Mouse (Mus musculus): ENCODE measurements around the gene Plekho2. TPM values are rescaled to one million over a fixed set of nuclear protein-coding genes. Genes with fewer than 3 reads are reported as not detected.

The Plekho2 gene
- polyA plus RNA-seq, 1 experiment from 2014 or later = 6.7 TPM

GRCm38 (mm10) chr9:65587573-65588358 is 7.9 kb upstream of the Plekho2 start:
- 0 out of 2 replicates have a peak, but pooled peaks have one; percentile 7 for ATAC-seq
- Histone ChIP-seq H3K4me3 (ENCODE audit: low read depth, low read length) (peak overlapping the region; percentile 54), H3K36me3 (ENCODE audit: control insufficient read depth, insufficient read depth) (peaks cover 4% of the 10 kb centered on the region; the same call in 1 of the 2 replicates), H3K9me3 (ENCODE audit: control insufficient read depth) (no peaks in the 10 kb centered on the region), H3K27me3 (replicated peaks; ENCODE audit: control insufficient read depth, insufficient read depth, low read length) (no peaks in the 10 kb centered on the region), H3K4me2 (replicated peaks; ENCODE audit: low read depth) (peak overlapping the region; percentile 99), H3K9ac (ENCODE audit: low read depth, low read length) (peak overlapping the region; percentile 49), H3K4me1 (replicated peaks; ENCODE audit: control insufficient read depth, insufficient read depth, low read length) (no peaks in the 10 kb centered on the region), H3K27ac (ENCODE audit: low read depth, low read length) (no peak overlapping the region)
- WGBS = under 1% methylated on average over 63 of the region's 64 CpGs
- TF ChIP-seq CTCF (IDR thresholded peaks at IDR 0.05; ENCODE audit: low read depth) = no peak

- peaks cover 4% of the 10 kb centered on the region; the same call in 1 of the 2 replicates for H3K36me3 ChIP-seq (ENCODE audit: control insufficient read depth, insufficient read depth)
- TF ChIP-seq CTCF (IDR thresholded peaks at IDR 0.05; ENCODE audit: low read depth) = no peak
Measured at GRCm38 (mm10) chr9:65587270-65587572, 7.4 kb upstream of the Plekho2 start.

GRCm38 (mm10) chr9:65586406-65587269 is 6.8 kb upstream of the Plekho2 start, which contains the start of gene Pif1:
Gene Pif1 (plus strand): TSS chr9:65587160.
- no peaks in the 10 kb centered on the region for H3K27me3 ChIP-seq (replicated peaks; ENCODE audit: control insufficient read depth, insufficient read depth, low read length)
- H3K27ac ChIP-seq (ENCODE audit: low read depth, low read length) = no peak within 1 kb of the TSS
- ATAC-seq = peak; percentile 75
- H3K9me3 ChIP-seq (ENCODE audit: control insufficient read depth) = no peaks in the 10 kb centered on the region
- H3K4me2 ChIP-seq (replicated peaks; ENCODE audit: low read depth) = peak within 1 kb of the TSS; percentile 99
- H3K4me1 ChIP-seq (replicated peaks; ENCODE audit: control insufficient read depth, insufficient read depth, low read length) = no peaks in the 10 kb centered on the region
- H3K4me3 ChIP-seq (ENCODE audit: low read depth, low read length) = peak within 1 kb of the TSS; percentile 54
- H3K9ac ChIP-seq (ENCODE audit: low read depth, low read length) = peak within 1 kb of the TSS; percentile 49
- TF ChIP-seq CTCF (IDR thresholded peaks at IDR 0.05; ENCODE audit: low read depth) = no peak
- H3K36me3 ChIP-seq (ENCODE audit: control insufficient read depth, insufficient read depth) = peaks cover 4% of the 10 kb centered on the region; the same call in 1 of the 2 replicates
- 9% methylated on average over 28 of the region's 28 CpGs for WGBS

More at GRCm38 (mm10) chr9:65587270-65587572, 7.4 kb upstream of the Plekho2 start:
- Histone ChIP-seq H3K27me3 (replicated peaks; ENCODE audit: control insufficient read depth, insufficient read depth, low read length) (no peaks in the 10 kb centered on the region), H3K4me1 (replicated peaks; ENCODE audit: control insufficient read depth, insufficient read depth, low read length) (no peaks in the 10 kb centered on the region), H3K9ac (ENCODE audit: low read depth, low read length) (no peak overlapping the region), H3K9me3 (ENCODE audit: control insufficient read depth) (no peaks in the 10 kb centered on the region), H3K27ac (ENCODE audit: low read depth, low read length) (no peak overlapping the region), H3K4me2 (replicated peaks; ENCODE audit: low read depth) (peak overlapping the region; percentile 99), H3K4me3 (ENCODE audit: low read depth, low read length) (peak overlapping the region; percentile 54)
- ATAC-seq = no peak
- 0% methylated on average over 6 of the region's 6 CpGs for WGBS

GRCm38 (mm10) chr9:65583045-65583444 is 3.2 kb upstream of the Plekho2 start:
- peak; percentile 59 for ATAC-seq
- no peak for TF ChIP-seq CTCF (IDR thresholded peaks at IDR 0.05; ENCODE audit: low read depth)
- 13% methylated on average over 8 of the region's 8 CpGs for WGBS
- H3K4me2 ChIP-seq (replicated peaks; ENCODE audit: low read depth) = no peak overlapping the region
- no peak overlapping the region for H3K9ac ChIP-seq (ENCODE audit: low read depth, low read length)
- H3K27me3 ChIP-seq (replicated peaks; ENCODE audit: control insufficient read depth, insufficient read depth, low read length) = no peaks in the 10 kb centered on the region
- no peak overlapping the region for H3K27ac ChIP-seq (ENCODE audit: low read depth, low read length)
- no peaks in the 10 kb centered on the region for H3K9me3 ChIP-seq (ENCODE audit: control insufficient read depth)
- no peak overlapping the region for H3K4me3 ChIP-seq (ENCODE audit: low read depth, low read length)
- peaks cover 3% of the 10 kb centered on the region; the same call in 1 of the 2 replicates for H3K4me1 ChIP-seq (replicated peaks; ENCODE audit: control insufficient read depth, insufficient read depth, low read length)
- no peaks in the 10 kb centered on the region for H3K36me3 ChIP-seq (ENCODE audit: control insufficient read depth, insufficient read depth)

GRCm38 (mm10) chr9:65580401-65581256 is 789 bp upstream of the Plekho2 start:
- TF ChIP-seq CTCF (IDR thresholded peaks at IDR 0.05; ENCODE audit: low read depth) = peak; percentile 99
- H3K4me3 ChIP-seq (ENCODE audit: low read depth, low read length) = peak overlapping the region; percentile 54
- H3K27ac ChIP-seq (ENCODE audit: low read depth, low read length) = peak overlapping the region; percentile 78
- no peaks in the 10 kb centered on the region for H3K27me3 ChIP-seq (replicated peaks; ENCODE audit: control insufficient read depth, insufficient read depth, low read length)
- ATAC-seq = peak; percentile 50
- H3K36me3 ChIP-seq (ENCODE audit: control insufficient read depth, insufficient read depth) = no peaks in the 10 kb centered on the region
- no peak overlapping the region for H3K9ac ChIP-seq (ENCODE audit: low read depth, low read length)
- H3K4me1 ChIP-seq (replicated peaks; ENCODE audit: control insufficient read depth, insufficient read depth, low read length) = peaks cover 14% of the 10 kb centered on the region
- H3K9me3 ChIP-seq (ENCODE audit: control insufficient read depth) = no peaks in the 10 kb centered on the region
- H3K4me2 ChIP-seq (replicated peaks; ENCODE audit: low read depth) = peak overlapping the region; percentile 77
- 6% methylated on average over 19 of the region's 29 CpGs for whole genome bisulfite sequencing

Measured in intestine, postnatal 0 days (tissue).